Mouse (Mus musculus): ENCODE data around the gene Bcap31. TPM values are rescaled to one million over a fixed set of nuclear protein-coding genes. Genes with fewer than 3 reads are reported as not detected.

Gene Bcap31
- polyA plus RNA-seq, 1 experiment from 2014 or later: 244 TPM

DNA sequence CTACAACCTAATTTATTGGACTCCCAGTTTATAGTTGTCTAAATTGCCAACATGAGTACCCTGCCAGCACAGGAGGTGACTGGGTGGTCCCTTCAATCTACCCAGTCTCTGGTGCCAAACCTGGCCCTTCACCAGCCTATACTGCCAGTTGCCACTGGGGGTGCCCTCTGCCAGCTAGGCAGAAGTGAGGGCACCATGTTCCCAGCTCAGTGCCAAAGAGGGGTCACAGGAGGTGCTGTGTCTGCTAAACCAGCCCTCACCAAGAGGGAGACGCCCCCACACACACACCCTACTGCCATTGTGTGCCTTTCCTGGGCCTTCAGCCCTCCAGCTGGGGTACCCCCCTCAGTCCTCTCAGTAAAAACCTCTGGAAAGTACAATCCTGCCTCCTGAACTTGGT lies 22.2 kb upstream of the Bcap31 start:
- Histone ChIP-seq H3K27me3 (replicated peaks; ENCODE audit: control insufficient read depth, insufficient read depth, low read length) (no peaks in the 10 kb centered on the region), H3K4me1 (ENCODE audit: control insufficient read depth, insufficient read depth, low read length) (no peaks in the 10 kb centered on the region), H3K4me2 (ENCODE audit: low read depth, low read length) (no peak overlapping the region), H3K9me3 (ENCODE audit: control insufficient read depth, low read length) (no peaks in the 10 kb centered on the region), H3K9ac (ENCODE audit: low read depth, low read length) (no peak overlapping the region), H3K27ac (replicated peaks; ENCODE audit: low read depth, low read length) (no peak overlapping the region), H3K36me3 (ENCODE audit: control insufficient read depth, insufficient read depth, low read length) (no peaks in the 10 kb centered on the region), H3K4me3 (ENCODE audit: low read depth, low read length) (no peak overlapping the region)
- 100% methylated on average over 1 of the region's 1 CpGs for WGBS
- no peak for ATAC-seq (ENCODE audit: low read depth)
- no peak for DNase-seq (ENCODE audit: low spot score)

DNA sequence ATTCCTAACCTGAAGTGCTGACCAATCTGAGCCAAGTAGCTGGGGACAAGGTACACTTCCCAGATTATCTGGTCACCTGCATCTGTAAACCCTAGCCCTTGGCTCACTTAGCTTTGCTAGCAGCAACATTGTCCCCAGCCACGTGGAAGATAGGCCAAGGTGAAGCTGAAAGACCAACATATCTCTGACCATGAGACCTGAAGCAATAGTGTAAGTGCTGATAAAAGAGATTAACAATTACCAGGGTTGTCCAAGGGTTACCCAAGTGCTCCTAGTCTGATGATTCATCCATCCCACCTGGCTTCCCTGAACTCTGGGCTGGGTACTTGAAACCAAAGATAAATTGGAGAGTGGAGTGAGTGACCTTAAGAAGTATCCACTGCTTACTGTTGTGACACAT lies 14.9 kb upstream of the Bcap31 start:
- ATAC-seq (ENCODE audit: low read depth): no peak

DNA sequence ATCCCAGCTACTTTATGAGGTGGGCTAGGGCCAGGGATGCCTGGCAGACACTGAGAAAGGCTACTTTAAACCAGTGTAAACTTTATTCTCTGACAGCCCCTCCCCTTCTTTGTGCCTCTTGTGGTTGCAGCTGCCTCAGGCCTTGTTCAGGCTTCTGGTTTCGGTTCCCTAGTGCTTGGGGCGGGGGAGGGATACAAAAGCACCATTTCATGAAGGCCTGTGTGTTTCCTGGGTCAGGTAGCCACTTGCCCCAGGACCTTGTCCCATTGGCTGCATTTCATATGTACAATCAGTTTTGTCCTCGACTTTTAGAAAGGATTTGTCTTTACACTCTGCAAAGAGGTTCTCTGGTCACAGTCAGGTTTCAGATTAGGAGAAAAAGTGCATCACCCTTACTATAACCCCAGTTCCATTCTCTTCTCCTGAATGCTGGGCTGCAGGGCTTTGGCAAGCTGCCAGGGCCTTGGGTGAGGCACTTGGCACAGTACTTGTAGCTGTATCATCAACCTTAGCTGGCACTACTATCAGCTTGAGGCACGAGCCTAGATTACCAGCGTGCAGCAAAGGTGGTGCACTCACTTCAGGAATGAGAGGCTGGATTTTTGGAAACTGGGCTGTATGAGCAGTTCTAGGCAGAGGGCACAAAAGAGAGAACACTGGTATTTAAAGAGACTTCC lies 2.8 kb upstream of the Bcap31 start:
- peak overlapping the region; percentile 70 for H3K4me2 ChIP-seq (ENCODE audit: low read depth, low read length)
- H3K9me3 ChIP-seq (ENCODE audit: control insufficient read depth, low read length): no peaks in the 10 kb centered on the region
- DNase-seq (ENCODE audit: low spot score): peak; percentile 27
- peak overlapping the region; percentile 11; the same call in 1 of the 2 replicates for H3K27ac ChIP-seq (replicated peaks; ENCODE audit: low read depth, low read length)
- H3K36me3 ChIP-seq (ENCODE audit: control insufficient read depth, insufficient read depth, low read length): no peaks in the 10 kb centered on the region; the same call in 1 of the 2 replicates
- ATAC-seq (ENCODE audit: low read depth): no peak
- no peak overlapping the region for H3K4me3 ChIP-seq (ENCODE audit: low read depth, low read length)
- no peaks in the 10 kb centered on the region for H3K27me3 ChIP-seq (replicated peaks; ENCODE audit: control insufficient read depth, insufficient read depth, low read length)
- H3K9ac ChIP-seq (ENCODE audit: low read depth, low read length): no peak overlapping the region
- peaks cover 11% of the 10 kb centered on the region for H3K4me1 ChIP-seq (ENCODE audit: control insufficient read depth, insufficient read depth, low read length)
- 29% methylated on average over 5 of the region's 5 CpGs for WGBS

More for the DNA sequence above, 14.9 kb upstream of the Bcap31 start:
- H3K36me3 ChIP-seq (ENCODE audit: control insufficient read depth, insufficient read depth, low read length): peaks cover 5% of the 10 kb centered on the region; the same call in 1 of the 2 replicates
- no peak overlapping the region for H3K4me3 ChIP-seq (ENCODE audit: low read depth, low read length)
- H3K9ac ChIP-seq (ENCODE audit: low read depth, low read length): no peak overlapping the region
- H3K27me3 ChIP-seq (replicated peaks; ENCODE audit: control insufficient read depth, insufficient read depth, low read length): no peaks in the 10 kb centered on the region
- no peak overlapping the region for H3K27ac ChIP-seq (replicated peaks; ENCODE audit: low read depth, low read length)
- WGBS: 53% methylated on average over 1 of the region's 1 CpGs
- no peak overlapping the region for H3K4me2 ChIP-seq (ENCODE audit: low read depth, low read length)
- H3K9me3 ChIP-seq (ENCODE audit: control insufficient read depth, low read length): no peaks in the 10 kb centered on the region
- H3K4me1 ChIP-seq (ENCODE audit: control insufficient read depth, insufficient read depth, low read length): no peaks in the 10 kb centered on the region
- DNase-seq (ENCODE audit: low spot score): no peak

DNA sequence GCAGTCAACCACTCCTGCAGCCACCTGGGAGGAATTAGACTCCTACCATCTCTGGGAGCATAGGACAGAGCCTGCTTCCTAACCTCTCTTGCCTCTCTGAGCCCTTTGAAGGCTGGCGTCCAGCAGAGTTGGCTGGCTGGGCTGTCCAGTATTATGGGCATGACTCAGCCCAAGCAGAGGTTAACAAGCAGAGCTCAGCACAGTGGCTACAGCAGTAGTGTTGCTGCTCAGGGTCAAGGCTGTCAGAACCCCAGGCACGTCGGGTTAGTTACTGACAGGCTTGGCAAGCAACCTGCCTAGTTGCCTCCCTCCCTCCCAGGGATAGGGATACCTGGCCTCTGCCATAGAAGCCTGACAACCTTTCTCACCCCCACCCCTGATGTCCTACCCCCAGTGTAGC lies 2.3 kb upstream of the Bcap31 start:
- 45% methylated on average over 3 of the region's 3 CpGs for WGBS
- Histone ChIP-seq H3K9me3 (ENCODE audit: control insufficient read depth, low read length) (no peaks in the 10 kb centered on the region), H3K27me3 (replicated peaks; ENCODE audit: control insufficient read depth, insufficient read depth, low read length) (no peaks in the 10 kb centered on the region), H3K4me3 (ENCODE audit: low read depth, low read length) (no peak overlapping the region), H3K4me1 (ENCODE audit: control insufficient read depth, insufficient read depth, low read length) (peaks cover 11% of the 10 kb centered on the region), H3K27ac (replicated peaks; ENCODE audit: low read depth, low read length) (0 out of 2 replicates have a peak overlapping the region, but pooled peaks have one; percentile 11), H3K36me3 (ENCODE audit: control insufficient read depth, insufficient read depth, low read length) (no peaks in the 10 kb centered on the region; the same call in 1 of the 2 replicates), H3K4me2 (ENCODE audit: low read depth, low read length) (peak overlapping the region; percentile 70), H3K9ac (ENCODE audit: low read depth, low read length) (no peak overlapping the region)
- ATAC-seq (ENCODE audit: low read depth) (no peak), DNase-seq (ENCODE audit: low spot score) (no peak)

DNA sequence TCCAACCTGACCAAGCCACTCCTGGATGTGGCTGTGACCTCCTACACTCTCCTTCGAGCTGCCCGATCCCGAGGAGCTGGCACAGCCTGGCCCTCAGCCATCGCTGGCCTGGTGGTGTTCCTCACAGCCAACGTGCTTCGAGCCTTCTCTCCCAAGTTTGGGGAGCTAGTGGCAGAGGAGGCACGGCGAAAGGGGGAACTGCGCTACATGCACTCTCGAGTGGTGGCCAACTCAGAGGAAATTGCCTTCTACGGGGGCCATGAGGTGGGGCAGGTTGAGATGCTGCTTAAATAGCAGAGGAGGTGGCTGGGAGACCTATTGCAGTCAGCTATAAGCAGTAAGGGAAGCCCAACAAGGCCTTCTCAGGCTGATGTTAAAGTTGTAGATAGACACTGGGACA lies 1.7 kb upstream of the Bcap31 start:
- DNase-seq (ENCODE audit: low spot score): no peak

DNA sequence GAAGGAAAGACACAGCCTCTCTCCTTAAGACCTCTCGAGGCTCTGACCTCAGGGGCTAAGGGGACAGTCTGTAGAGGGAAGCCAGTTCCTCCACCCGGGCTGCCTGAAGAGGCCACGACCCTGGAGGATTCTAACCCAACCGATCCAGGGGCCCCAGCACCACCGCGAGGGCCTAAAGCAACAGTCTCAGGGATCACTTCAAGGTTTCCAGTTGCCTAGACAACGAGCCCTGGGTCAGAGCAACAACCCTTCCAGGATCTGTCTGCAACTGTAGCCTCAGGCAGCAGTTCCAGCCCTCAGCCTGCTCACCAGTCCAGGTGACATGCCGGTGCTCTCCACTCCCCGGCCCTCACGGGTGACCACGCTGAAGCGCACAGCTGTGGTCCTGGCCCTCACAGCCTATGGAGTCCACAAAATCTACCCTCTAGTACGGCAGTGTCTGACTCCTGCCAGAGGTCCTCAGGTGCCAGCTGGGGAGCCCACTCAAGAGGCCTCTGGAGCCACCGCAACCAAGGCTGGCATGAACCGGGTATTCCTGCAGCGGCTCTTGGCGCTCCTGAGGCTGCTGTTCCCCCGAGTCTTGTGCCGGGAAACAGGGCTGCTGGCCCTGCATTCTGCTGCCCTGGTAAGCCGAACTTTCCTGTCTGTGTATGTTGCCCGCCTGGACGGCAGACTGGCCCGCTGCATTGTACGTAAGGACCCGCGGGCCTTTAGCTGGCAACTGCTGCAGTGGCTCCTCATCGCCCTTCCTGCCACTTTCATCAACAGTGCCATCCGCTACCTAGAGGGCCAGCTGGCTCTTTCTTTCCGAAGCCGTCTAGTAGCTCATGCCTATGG lies 952 bp upstream of the Bcap31 start:
- H3K9ac ChIP-seq (ENCODE audit: low read depth, low read length): peak overlapping the region; percentile 70
- peaks cover 11% of the 10 kb centered on the region for H3K4me1 ChIP-seq (ENCODE audit: control insufficient read depth, insufficient read depth, low read length)
- DNase-seq (ENCODE audit: low spot score) (no peak), ATAC-seq (ENCODE audit: low read depth) (no peak; the same call in 1 of the 2 replicates)
- H3K36me3 ChIP-seq (ENCODE audit: control insufficient read depth, insufficient read depth, low read length): peaks cover 7% of the 10 kb centered on the region; the same call in 1 of the 2 replicates
- H3K4me3 ChIP-seq (ENCODE audit: low read depth, low read length): peak overlapping the region; percentile 54
- 42% methylated on average over 26 of the region's 30 CpGs for WGBS
- H3K4me2 ChIP-seq (ENCODE audit: low read depth, low read length): peak overlapping the region; percentile 70
- no peaks in the 10 kb centered on the region for H3K9me3 ChIP-seq (ENCODE audit: control insufficient read depth, low read length)
- H3K27ac ChIP-seq (replicated peaks; ENCODE audit: low read depth, low read length): peak overlapping the region; percentile 84
- no peaks in the 10 kb centered on the region for H3K27me3 ChIP-seq (replicated peaks; ENCODE audit: control insufficient read depth, insufficient read depth, low read length)

More for the DNA sequence above, 1.7 kb upstream of the Bcap31 start:
- Histone ChIP-seq H3K36me3 (ENCODE audit: control insufficient read depth, insufficient read depth, low read length) (peaks cover under 1% of the 10 kb centered on the region), H3K27ac (replicated peaks; ENCODE audit: low read depth, low read length) (no peak overlapping the region), H3K9me3 (ENCODE audit: control insufficient read depth, low read length) (no peaks in the 10 kb centered on the region), H3K4me2 (ENCODE audit: low read depth, low read length) (peak overlapping the region; percentile 70), H3K4me1 (ENCODE audit: control insufficient read depth, insufficient read depth, low read length) (peaks cover 11% of the 10 kb centered on the region), H3K9ac (ENCODE audit: low read depth, low read length) (peak overlapping the region; percentile 70), H3K4me3 (ENCODE audit: low read depth, low read length) (peak overlapping the region; percentile 54), H3K27me3 (replicated peaks; ENCODE audit: control insufficient read depth, insufficient read depth, low read length) (no peaks in the 10 kb centered on the region)
- ATAC-seq (ENCODE audit: low read depth): no peak
- 72% methylated on average over 11 of the region's 11 CpGs for WGBS

DNA sequence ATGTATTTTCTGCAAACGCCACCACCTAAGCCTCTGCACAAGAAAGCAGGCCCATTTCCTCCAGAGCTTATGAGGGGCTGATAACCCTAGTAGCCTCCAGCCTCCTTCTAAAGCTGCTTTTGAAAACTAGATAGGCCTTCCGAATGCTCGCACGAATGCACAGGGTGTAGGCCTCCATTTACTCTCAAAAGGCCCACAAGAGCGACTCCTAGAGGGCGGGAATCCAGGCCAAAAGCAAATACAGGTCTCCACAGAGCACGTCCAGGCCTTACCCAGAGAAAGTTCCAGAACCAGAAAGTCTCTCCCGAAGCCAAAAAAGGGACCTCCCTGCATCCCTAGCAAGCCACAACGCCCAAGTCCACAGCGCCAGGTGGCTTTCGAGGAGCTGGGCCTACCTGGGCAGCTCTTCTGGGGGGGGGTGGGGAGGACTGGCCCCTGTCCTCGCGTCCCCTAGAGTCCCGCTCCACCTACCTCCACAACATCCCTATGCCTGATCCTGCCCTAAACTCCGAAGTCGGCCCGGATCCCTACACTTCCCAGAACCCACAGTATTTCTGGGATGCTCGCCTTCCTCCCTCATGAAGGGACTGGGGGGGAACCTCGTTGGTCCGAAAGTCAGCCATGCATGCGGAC lies 383 bp downstream of the Bcap31 start:
- ATAC-seq (ENCODE audit: low read depth): peak; percentile 30; the same call in 1 of the 2 replicates
- WGBS: 28% methylated on average over 18 of the region's 21 CpGs
- Histone ChIP-seq H3K9me3 (ENCODE audit: control insufficient read depth, low read length) (no peaks in the 10 kb centered on the region), H3K9ac (ENCODE audit: low read depth, low read length) (peak overlapping the region; percentile 70), H3K4me2 (ENCODE audit: low read depth, low read length) (peak overlapping the region; percentile 58), H3K36me3 (ENCODE audit: control insufficient read depth, insufficient read depth, low read length) (peaks cover 12% of the 10 kb centered on the region; the same call in 1 of the 2 replicates), H3K27me3 (replicated peaks; ENCODE audit: control insufficient read depth, insufficient read depth, low read length) (no peaks in the 10 kb centered on the region), H3K27ac (replicated peaks; ENCODE audit: low read depth, low read length) (peak overlapping the region; percentile 84), H3K4me3 (ENCODE audit: low read depth, low read length) (peak overlapping the region; percentile 54), H3K4me1 (ENCODE audit: control insufficient read depth, insufficient read depth, low read length) (peaks cover 11% of the 10 kb centered on the region)
- DNase-seq (ENCODE audit: low spot score): peak; percentile 53

DNA sequence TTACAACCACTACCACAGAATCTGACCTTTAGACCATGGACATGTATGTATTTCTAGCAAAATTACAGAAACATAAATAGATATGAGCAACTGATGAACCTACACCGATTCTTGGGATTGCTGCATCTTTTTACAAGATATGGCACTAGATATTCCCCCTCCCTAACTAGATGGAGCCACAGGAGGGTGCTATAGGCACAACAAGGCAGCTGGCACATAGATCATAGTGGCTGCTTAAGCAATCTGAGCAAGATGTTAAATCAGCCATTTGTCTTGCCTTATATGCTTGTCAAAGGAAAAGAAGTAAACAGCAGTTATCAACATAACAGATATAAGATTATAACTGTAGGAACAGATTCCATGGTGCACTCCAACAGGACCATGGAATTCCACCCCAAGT lies 15.5 kb downstream of the Bcap31 start:
- Histone ChIP-seq H3K4me2 (ENCODE audit: low read depth, low read length) (no peak overlapping the region), H3K4me1 (ENCODE audit: control insufficient read depth, insufficient read depth, low read length) (no peaks in the 10 kb centered on the region), H3K27me3 (replicated peaks; ENCODE audit: control insufficient read depth, insufficient read depth, low read length) (no peaks in the 10 kb centered on the region; the same call in 1 of the 2 replicates), H3K9me3 (ENCODE audit: control insufficient read depth, low read length) (no peaks in the 10 kb centered on the region), H3K36me3 (ENCODE audit: control insufficient read depth, insufficient read depth, low read length) (peaks cover 20% of the 10 kb centered on the region), H3K4me3 (ENCODE audit: low read depth, low read length) (no peak overlapping the region), H3K27ac (replicated peaks; ENCODE audit: low read depth, low read length) (no peak overlapping the region), H3K9ac (ENCODE audit: low read depth, low read length) (no peak overlapping the region)
- no peak for ATAC-seq (ENCODE audit: low read depth)
- 87% methylated on average over 1 of the region's 1 CpGs for WGBS
- DNase-seq (ENCODE audit: low spot score): no peak
